13 mouse cellular contexts compared by ENCODE assay signal in the genomic region with DNA sequence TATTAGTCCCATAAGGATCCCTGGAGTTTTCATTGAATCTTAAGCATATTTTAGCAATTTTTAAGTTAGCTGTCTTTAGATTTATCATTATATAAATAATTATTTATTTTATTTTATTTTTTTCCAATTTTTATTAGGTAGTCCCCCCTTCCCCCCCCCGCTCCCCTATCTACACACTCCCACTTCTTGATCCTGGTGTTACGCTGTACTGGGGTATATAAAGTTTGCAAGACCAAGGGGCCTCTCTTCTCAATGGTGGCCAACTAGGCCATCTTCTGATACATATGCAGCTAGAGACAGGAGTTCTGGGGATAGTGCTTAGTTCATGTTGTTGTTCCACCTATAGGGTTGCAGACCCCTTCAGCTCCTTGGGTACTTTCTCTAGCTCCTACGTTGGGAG. TPM values are rescaled to one million over a fixed set of nuclear protein-coding genes. Genes with fewer than 3 reads are reported as not detected.
"Had no signal": no experiment of that assay in that cellular context is flagged by ENCODE, and none has a peak within 500 bp of the region (broad histone marks: within the 10 kb centered on the region; RNA-seq: fewer than 3 reads in every experiment).

No protein-coding gene starts in this region.

RNA-seq across cellular contexts. Expression of gene Zfp988, which starts 42.8 kb away (rescaled TPM):
- polyA plus RNA-seq: embryonic facial prominence, embryonic 11.5 days; embryonic facial prominence, embryonic 14.5 days; embryonic facial prominence, embryonic 15.5 days; erythroblast, embryonic 14.5 days; forebrain, embryonic 10.5 days; forebrain, embryonic 11.5 days; forebrain, embryonic 13.5 days; forebrain, embryonic 14.5 days; forebrain, embryonic 15.5 days; forebrain, embryonic 16.5 days; forebrain, postnatal 0 days; gonadal fat pad, adult 2 months; heart, adult 2 months had no signal
